Mouse (Mus musculus) neutrophil, adult 65 days (primary cell): ENCODE results near the gene Iqcf3. TPM values are rescaled to one million over a fixed set of nuclear protein-coding genes. Genes with fewer than 3 reads are reported as not detected.

Experiments
- total RNA-seq: library from RNA; stranded (reverse); gene quantifications from 2 replicates; pipeline ENCODE4 v1.2.4, GENCODE M21; 2023

Gene Iqcf3
- total RNA-seq = not detected in 2 replicates

DNA sequence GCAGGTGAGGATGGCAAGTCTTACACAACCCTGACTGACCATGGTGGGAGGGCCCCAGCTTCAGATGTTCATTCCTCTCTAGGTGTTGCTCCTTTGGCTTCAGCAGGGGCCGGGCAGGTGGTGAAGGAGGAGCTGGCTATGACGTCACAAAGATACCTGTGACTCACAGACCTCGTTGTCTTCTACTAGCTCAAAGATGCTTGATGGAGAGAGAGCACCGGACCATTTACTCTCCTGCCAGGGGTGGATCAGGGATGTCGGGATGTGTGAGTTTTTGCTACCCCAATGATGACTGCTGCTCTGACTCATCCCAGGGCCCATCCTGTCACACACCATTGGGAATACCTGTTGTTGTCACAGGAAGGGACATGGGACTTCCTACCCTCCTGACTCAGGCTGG lies at the start of gene Iqcf3:
TSS of gene Iqcf3 (minus strand) at position 101 of the 400 bp plus-strand sequence.

DNA sequence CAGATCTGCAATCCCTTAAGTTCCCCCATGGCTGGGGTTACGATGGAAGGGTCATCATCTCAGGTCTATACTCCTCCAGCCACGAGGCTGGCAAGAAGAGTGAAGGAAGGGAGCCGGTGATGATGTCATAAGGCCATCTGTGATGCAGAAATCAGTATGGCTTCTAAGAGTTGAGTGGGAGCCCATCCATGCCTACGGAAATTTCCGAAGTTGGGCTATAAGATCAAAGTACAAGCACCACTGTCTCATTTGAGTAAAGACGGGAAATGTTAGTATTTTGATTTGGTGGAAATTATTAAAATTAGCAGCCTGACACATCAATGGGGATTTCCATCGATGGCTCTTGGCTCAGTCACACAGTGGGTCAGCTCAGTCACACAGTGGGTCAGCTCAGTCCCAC lies 9.5 kb upstream of the Iqcf3 start, which contains the start of gene Iqcf4:
TSS of gene Iqcf4 (minus strand) at position 101 of the 400 bp plus-strand sequence.

DNA sequence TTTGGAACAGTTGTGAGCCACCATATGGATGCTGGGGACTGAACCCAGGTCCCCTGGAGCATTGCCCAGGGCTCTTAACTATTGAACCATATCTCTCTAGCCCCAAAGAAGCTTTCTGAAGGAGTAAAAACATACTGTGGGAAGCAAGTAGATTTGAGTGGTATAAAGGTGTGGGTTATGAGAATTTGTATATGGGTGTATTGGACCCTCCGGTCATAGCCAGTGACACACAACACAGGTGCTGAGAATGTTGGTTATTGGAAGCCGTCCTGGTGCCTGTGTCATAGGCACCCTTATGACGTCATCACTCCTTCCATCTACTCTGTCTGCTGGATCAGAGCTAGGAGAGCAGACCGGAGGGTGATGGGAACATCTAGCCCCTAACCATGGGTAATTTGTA lies 47.2 kb downstream of the Iqcf3 start, which contains the start of gene Iqcf5:
TSS of gene Iqcf5 (plus strand) at position 301 of the 400 bp plus-strand sequence.

DNA sequence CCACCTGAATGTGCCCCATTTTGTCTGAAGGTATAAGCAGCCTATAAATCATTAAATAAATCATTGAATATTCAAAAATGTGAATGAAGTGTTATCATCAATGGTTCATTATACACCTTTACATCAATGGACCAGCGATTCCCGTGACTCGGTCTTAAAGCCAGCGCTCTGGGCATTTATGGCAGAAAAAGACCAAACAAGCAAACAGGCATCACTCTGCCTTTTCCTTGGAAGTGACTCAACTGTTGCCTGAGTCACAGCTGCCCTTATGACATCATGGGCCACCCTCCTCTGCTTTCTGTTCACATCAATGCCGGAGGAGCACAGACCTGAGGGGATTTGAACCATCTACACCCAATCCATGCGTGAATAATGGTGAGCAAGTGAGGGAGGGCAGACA lies 61.8 kb downstream of the Iqcf3 start, which contains the start of gene Iqcf1:
TSS of gene Iqcf1 (plus strand) at position 301 of the 400 bp plus-strand sequence.

DNA sequence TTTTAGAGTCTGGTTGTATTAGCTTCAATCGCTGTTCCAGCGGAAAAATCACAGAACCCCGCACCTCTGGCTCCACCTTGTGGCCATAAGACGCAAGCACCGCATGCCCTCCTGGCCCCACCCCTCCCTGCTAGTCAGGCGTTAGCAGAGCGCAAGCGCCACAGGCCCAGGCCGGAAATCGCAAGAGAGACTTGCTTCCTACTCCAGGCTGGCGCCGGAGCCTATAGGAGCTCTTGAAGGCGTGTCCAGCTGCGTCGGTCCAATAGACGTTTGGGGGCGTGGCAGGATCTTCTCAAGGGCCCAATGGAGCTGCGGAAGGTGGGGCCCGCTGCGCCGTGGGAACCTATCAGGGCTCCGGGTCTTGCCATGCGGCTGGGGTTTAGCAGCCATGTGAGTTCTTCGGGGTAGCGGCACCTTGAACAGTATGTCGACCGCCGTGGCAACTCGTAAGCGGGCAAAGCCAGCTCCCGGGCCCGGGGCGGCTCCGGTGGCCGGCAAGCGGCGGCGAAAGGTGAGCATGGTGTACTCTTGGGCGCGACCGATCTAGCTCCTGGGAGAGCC lies 84.4 kb downstream of the Iqcf3 start, which contains the start of gene Parp3:
TSS of gene Parp3 (minus strand) at position 26 of the 561 bp plus-strand sequence.

DNA sequence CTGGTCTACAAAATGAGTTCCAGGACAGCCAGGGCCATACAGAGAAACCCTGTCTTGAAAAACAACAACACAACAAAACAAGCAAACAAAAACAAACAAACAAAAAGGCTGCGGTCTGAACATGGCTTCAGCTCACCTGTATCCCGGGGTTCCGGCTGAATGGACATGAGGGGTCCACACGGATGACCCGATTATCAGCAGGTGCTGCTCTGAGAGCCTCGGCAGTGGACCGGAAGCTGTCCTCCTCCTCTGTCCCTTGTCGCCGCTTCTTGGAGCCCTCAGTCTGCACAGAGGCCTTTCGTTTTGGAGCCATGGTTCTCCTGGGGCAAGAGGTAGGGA lies 85.8 kb downstream of the Iqcf3 start, which contains the start of gene Rrp9:
TSS of gene Rrp9 (plus strand) at position 301 of the 339 bp plus-strand sequence.

DNA sequence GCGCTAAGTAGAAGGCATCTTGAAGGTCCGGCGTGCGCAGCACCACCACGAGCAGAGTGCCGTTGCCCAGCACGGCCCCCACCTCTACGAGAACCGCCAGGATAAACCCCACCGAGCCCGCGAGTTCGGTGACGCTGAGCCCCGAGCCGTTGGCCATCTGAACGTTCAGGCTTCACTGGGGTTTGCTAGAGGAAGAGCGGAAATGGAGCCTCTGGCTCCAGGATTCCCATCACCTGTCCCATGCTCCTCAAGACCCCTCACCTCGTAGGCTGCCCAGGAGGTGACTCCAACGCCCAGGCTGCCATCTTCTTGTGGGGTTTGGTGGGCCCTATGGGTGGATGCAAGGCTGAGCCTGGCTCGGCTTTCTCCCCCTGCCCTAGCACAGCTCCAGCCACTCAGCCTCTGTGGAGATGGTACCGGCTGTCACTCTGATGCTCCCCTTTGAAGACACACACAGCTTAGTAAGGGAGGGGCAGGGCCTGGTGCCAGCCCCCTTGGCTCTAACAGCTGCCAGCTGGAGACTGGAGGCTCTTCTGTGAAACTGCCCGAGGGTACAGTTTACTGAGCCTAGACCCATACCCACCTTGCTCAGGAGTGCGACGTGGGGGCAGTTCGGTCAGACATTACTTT lies 95.7 kb downstream of the Iqcf3 start, which contains the start of gene Gpr62:
TSS of gene Gpr62 (minus strand) at position 368 of the 630 bp plus-strand sequence.

DNA sequence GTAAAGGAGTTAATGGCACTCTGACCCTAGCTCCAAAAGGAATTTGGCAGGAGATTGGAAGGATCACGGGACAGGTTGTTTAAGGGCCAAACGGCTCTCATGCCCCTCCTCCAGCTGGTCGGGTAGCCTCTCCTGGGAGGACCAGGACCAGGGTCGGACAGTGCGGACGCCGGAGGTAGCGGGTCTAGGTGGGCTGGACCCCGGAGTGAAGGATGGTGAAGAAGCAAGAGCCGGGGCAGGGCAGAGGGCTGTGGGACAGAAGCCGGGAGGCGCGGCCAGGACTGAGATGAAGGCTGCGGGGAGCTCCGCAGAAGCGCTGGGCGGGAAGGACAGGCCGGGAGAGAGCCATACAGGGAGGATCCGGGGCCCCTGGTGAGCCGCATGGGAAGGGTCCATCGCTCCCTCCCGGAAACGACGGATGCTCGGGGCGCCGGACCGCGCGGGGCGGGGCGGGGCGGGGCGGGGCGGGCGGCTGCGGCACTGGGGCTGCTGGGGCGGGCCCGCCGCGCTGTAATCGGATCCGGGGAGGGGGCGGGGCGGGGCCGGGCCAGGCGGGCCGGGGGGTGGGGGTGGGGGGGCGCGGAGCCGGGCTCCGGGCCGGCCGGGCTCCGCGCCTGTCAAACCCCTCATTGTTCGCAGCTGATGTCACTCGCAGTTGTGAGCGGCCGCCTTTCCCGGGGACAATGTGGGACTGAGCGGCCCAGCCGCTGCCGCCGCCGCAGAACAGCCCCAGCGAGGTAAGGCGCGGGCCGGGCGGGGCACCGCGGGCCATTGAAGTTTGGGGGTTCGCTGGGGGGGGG lies 108.0 kb downstream of the Iqcf3 start, which contains the start of gene Pcbp4:
TSS of gene Pcbp4 (plus strand) at position 21 of the 800 bp plus-strand sequence.

Other genes with a start within 250 kb of the Iqcf3 start
- 13.4 and 16.1 TPM in 2 replicates for gene Dusp7, start 193.0 kb downstream of the Iqcf3 start, total RNA-seq
- gene Rpl29, start 132.2 kb downstream of the Iqcf3 start, total RNA-seq = 169 and 281 TPM in 2 replicates
- 3.3 and 4.2 TPM in 2 replicates for gene Acy1, start 123.3 kb downstream of the Iqcf3 start, total RNA-seq
- 0.64 and 1.4 TPM in 2 replicates for gene Abhd14b, start 114.2 kb downstream of the Iqcf3 start, total RNA-seq
- gene Abhd14a, start 114.0 kb downstream of the Iqcf3 start, total RNA-seq = 0.44 and 2.3 TPM in 2 replicates
- gene Pcbp4, start 108.3 kb downstream of the Iqcf3 start, total RNA-seq = 1.1 and 3.5 TPM in 2 replicates
- not detected in 2 replicates for gene Gpr62, start 95.7 kb downstream of the Iqcf3 start, total RNA-seq
- 8.6 and 15.7 TPM in 2 replicates for gene Rrp9, start 85.7 kb downstream of the Iqcf3 start, total RNA-seq
- gene Parp3, start 84.7 kb downstream of the Iqcf3 start, total RNA-seq = 15.4 and 16.6 TPM in 2 replicates
- gene Iqcf1, start 61.7 kb downstream of the Iqcf3 start, total RNA-seq = not detected in 2 replicates
- not detected in 2 replicates for gene Iqcf5, start 47.1 kb downstream of the Iqcf3 start, total RNA-seq
- gene Iqcf4, start 9.4 kb upstream of the Iqcf3 start, total RNA-seq = not detected in 2 replicates
- not detected in 2 replicates for gene Iqcf6, start 65.0 kb upstream of the Iqcf3 start, total RNA-seq
- not detected in 2 replicates for gene Grm2, start 94.5 kb upstream of the Iqcf3 start, total RNA-seq
- gene Tex264, start 124.3 kb upstream of the Iqcf3 start, total RNA-seq = 8.1 and 9.6 TPM in 2 replicates
- gene Rad54l2, start 227.6 kb upstream of the Iqcf3 start, total RNA-seq = 12.5 and 16.2 TPM in 2 replicates